Mouse (Mus musculus): ENCODE measurements around the gene Fyco1.

DNA sequence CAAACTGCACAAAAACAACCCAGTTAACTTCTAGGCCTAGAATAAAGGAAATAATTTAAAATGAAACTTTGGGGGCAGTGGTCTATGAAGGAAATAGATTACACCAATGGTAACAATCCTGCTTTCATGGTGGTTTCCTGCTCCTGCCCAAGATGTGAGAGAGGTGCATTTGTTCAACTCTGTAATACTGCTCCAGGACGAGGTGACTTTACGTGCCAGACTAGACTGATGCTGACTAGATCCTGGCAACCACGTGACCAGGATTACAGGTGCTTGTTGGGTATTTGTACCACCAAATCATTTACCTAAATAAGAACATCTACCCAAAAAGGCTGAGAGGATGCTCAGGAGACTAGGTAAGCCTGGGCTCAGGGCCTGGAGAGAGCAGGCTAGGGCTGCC is 39.9 kb downstream of the Fyco1 start:
- TF ChIP-seq EP300 (IDR thresholded peaks at IDR 0.05; ENCODE audit: low read depth) = no peak
- no peak for TF ChIP-seq CTCF (IDR thresholded peaks at IDR 0.05; ENCODE audit: low read depth)

All from heart, postnatal 0 days (tissue).